Mouse (Mus musculus): ENCODE measurements around the gene Lrrc4.

The Lrrc4 gene

DNA sequence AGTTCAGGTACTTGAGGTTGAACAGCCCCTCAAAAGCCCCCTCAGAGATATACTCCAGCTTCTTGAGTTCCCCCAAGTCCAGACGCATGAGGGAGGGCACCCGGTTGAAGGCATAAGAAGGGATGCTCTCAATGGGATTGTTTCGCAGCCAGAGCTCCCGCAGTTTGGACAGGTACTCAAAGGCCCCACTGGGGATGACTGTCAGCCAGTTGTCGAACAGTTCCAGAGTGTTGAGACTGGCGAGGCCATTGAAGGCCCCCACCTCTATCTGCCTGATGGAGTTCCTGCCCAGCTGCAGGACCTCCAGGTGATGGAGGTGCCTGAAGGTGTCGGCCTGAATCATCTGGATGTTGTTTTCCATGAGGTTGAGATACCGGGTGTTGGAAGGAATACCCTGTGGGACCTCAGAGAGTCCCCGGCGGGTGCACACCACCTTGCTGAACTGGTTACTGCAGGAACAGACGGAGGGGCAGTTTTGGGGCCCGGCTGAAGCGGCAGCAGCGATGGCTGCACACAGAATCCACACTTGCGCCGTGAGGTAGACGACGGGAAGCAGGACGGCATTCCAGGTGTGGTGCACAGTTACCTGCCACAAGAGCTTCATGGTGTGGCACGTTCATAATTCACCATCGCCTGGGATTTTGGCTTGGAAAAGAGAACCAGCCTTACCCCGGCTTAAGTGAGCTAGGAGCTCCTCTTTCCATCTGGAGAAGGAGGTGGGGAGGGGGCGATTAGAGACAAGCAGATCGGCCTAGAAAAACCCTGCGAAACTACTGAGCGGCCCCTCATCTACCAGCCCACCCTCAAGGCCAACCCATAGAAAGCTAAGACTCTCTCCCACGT is at the start of gene Lrrc4:
Lrrc4 (minus strand) TSS at position 737 of the 843 bp plus-strand sequence.
- DNase-seq (ENCODE audit: low spot score in 2 of 2), result no peak

DNA sequence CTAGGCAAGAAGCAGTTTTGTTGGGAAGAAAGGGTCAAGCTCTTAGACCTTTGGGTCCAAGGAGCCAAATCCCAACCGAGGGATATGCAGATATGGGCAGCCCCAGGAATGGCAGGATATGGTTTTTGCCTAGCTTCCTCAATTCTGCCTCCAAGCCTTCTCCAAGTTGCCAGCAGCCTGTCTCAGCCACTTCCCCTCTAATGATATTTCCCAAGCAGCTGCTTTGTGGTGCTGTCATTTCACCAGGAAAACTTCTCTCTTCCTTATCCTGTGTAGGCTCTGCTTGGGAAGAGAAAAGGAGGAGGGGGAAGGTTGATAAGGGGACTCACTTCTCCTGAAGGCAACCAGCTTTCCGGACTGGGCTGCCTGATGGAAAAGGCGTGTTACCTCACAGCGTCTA is 49.4 kb upstream of the Lrrc4 start:
- DNase-seq (ENCODE audit: low spot score in 2 of 2), result no peak

DNA sequence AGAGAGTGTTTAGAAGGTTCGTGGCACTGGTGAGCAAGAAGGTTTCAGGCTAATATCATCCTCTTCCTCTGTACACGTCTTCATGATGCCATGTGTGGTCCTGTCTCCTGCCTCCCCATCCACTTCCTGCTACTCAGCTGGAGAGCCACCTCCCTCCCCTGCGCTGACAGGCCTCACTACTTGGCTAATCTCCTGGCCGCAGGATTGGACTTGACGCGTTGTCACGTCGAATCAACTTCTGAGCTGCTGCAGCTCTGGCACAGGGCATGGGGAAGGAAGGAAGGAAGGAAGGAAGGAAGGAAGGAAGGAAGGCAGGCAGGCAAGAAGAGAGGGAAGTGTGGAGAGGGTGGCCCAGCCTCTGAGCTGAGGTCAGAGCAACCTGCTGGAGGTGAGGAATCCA is 47.8 kb upstream of the Lrrc4 start:
- DNase-seq (ENCODE audit: low spot score in 2 of 2), result no peak

DNA sequence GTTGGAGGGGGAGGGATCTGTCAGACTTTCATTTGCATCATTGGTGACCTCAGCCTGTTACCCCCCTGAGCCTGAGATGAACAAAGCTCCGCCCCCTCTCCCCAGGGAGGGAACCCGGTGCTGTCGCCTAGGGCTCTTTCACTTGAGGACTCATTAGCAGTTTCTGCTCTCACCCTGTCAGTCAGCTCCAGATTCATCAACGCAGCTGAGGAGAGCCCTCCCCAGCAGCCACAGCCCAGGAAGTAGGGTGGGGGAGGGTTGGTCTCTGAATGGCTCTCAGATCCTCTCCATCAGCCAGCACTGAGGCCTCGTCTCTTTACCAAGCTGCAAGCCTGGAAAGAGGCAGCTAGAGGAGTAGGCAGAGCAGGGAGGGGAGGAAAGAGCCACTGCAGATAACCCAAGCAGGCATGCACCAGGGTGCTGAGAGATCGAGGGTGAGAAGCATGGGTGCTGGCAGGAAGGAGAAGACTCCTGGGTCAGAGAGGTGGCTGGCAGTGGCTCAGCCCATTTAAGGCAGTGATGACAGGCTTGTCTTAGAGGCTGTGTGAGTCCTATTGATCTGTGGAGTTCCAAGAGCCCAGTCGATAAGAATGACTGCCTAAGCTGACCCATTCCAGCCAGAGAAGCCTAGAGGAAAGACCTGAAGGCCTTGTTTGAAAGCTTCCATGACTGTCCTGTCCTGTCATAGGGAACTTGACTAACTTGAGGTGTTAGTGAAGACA is 46.6 kb upstream of the Lrrc4 start:
- no peak for DNase-seq (ENCODE audit: low spot score in 2 of 2)

DNA sequence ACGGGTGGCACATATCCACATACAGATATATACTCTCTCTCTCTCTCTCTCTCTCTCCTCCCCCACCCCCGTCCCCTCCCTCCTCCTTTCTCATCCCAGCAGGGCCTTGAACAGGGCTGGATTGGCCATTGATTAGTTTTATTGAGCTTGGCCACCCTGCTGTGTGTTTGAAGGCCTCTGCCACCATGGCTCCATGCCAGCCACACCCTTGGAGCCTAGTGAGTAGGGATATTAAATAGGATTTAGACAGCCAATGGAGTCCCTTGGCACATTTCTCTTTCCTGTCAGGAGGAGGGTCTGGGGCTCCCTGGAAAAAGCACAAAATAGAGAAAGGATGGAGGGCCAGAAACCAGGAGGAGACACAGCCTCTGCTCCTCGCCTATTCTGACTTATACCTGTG is 44.9 kb upstream of the Lrrc4 start:
- DNase-seq (ENCODE audit: low spot score in 2 of 2), result no peak

DNA sequence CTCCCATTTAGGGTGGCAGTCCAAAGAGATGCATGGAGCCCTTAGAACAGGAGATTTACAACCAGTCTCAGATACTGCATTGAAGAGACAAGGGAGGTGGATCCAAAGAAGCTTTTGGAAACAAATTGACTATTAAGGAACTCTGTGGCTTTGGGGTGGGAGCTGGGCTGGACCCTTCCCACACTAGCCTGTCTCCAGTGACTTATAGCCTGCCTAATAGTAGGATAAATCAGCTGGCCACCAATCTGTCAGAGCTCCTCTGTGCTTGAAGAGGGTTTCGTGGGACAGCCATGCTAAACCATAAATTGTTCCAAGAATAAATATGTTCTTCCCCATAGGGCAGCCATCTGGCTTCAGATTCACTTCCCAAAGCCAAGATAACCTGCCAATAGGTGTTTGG is 43.8 kb upstream of the Lrrc4 start:
- no peak for DNase-seq (ENCODE audit: low spot score in 2 of 2)

DNA sequence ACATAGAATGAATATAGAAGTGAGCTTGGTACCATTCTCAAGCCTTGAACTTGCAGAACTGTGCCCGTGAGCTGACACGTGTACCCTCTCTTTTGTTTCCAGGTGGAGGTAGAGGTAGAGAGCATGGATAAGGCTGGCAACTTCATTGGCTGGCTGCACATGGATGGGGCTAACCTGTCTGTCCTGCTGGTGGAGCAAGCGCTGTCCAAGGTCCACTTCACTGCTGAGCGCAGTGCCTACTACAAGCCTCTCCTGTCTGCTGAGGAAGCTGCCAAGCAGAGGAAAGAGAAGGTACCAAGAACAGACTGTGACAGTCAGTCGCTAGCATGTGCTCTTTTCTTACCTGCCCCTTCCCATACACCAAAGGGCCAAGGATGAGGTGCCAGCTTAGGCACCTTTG is 43.2 kb upstream of the Lrrc4 start:
- no peak for DNase-seq (ENCODE audit: low spot score in 2 of 2)

DNA sequence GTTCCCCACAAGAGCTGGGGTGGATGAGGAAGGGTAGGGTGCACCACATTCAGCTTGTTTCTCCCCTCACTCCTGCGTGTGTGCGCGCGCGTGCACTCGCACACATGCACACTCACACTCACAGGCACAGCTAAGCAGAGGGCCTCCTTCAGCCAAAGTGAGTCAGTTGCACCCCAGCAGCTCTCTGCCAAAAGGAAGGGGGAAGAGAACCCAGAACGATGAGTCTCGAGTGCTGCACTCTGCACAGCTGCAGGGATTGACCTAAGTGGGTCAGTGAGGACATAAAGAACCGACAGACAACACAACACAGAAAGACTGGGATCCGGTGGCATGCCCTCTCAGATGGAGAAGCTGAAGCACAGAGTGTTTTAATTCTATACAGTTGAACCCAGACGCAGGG is 42.5 kb upstream of the Lrrc4 start:
- DNase-seq (ENCODE audit: low spot score in 2 of 2), result no peak

DNA sequence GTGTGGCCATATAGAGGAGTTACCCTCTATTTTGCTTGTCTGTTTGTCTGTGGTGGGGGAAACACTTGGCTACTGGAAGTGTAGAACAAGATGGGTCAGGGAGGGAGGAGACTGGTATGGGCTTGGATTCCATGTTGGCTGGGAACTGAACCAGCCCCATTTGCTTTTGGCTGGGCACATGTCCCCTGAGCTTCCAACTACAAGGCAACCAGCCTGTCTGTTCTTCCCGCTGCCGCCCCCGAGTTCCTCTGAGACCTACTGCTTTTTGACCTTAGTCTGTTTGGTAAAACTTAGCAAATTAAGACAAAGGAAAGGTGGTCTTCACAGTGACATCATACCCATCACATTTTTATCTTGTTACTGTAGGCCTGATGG is 40.9 kb upstream of the Lrrc4 start:
- no peak for DNase-seq (ENCODE audit: low spot score in 2 of 2)

DNA sequence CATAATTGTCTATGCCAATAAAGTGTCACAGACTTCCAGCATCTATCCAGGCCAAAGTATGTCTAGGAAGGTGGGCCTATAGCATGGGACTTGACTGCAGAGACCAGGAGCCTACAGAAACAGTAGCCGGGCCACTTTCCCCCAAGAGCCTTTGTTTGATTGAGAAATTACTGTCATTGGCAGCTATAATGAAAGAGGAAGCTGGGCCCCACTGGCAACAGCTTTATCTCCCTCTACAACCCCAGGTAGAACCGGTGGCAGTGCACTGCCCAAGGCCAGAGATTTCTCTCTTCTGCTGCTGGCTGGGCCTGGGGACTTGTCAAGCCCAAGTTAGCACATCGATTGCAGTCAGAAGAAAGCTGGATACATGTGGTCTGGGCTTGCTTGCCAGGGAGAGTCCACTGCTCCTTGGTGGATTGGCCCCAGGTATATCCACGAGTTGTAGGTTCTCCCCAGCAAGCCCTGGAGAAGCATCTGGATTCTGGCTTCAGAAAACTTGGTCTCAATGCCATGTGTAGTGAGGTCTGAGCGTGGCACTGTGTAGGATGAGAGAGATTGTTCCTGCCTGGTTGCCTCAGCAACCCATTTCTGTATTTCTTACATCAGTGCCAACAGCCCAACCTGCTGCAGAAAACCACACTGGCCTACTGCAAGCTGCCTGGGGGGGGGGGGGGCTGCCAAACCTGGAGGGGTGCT is 40.3 kb upstream of the Lrrc4 start:
- DNase-seq (ENCODE audit: low spot score in 2 of 2), result no peak

DNA sequence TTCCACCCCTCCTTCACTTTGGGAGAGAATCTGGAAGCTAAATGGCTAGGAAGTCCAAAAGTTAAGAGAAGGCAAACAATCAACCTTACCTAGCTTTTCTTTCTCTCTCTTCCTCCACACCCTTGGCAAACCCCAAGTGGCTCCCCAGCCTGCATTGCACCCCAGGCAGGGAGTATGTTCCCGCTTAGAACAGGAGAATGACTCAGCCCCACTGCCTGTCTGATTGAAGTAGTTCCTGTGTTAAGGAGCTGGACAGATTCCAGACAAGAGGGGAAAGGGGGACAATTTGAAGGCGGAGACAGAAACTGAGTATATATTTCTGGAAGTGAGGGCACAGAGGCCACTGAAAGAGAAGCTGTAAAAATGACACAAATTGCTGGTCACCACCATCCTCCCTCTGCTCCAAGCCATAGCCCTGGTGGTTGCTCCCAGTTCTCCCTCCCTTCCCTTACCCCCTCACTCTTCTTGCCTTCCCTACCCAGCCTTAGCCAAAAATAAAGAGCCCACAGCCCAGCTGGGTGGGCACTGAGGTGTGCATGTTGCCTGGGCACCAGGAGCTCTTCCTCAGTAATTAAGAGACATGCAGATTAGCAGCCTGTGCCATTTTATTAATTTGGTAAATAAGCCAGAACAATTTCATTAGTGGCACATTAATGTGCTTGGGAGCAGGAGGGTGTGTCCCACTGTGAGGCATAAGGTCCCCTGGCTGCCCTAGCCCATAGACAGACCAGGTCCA is 36.1 kb upstream of the Lrrc4 start:
- DNase-seq (ENCODE audit: low spot score in 2 of 2), result no peak

DNA sequence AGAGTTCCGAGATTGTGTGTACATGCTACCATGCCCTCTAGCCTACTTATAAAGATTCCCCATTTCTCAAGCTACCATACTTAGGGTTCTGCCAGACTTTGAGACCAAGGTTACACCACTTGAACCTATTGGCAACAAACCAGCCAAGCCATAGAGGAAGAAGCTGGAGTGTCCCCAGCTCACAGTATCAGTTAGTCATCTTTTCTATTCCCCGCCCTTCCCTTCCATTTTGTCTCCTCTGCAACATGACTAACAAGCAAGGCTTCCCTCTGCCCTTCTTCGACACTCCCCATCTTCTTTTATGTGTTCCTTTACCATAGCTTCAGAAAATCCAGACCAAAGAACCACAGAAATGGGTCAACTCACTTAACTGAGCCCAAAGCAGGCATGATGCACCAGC is 34.7 kb upstream of the Lrrc4 start:
- DNase-seq (ENCODE audit: low spot score in 2 of 2), result no peak

DNA sequence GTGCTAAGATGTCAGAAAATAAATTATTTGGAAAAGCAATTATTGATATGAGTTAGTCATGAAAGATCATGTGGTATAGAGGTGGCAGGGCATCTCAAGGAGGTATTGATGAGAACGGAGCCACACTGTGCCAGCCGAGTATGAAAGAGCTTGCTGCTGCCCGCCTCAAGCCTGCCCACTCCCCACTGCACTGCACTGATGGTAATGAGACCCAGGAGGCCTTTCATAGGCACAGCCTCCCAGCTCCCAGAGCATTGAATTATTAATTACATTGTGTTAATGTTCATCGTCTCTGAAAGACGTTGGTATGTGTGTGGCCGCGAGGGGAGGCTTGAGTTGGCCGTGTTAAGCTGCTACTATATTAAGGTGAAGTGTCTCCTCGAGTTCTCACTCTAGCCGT is 33.6 kb upstream of the Lrrc4 start:
- DNase-seq (ENCODE audit: low spot score in 2 of 2), result no peak

DNA sequence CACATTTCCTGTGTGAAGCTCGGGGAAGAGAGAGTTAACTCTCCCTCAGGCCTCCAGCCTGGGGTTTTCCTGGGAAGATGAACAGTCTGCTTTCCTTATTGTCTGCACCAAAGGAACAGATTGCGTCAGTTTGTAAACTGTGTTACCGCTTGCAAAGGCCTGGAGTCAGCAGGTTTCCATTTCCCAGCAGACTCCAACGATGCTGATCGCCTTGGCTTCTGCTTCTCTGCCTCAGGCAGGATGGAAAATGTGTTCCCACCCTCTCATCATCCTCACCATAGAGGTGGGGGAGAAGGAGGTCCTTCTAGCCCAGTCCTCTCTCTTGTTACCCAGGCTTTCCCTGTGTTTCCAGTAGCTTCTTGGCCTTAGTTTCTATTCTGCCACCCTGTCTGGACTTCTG is 33.1 kb upstream of the Lrrc4 start:
- DNase-seq (ENCODE audit: low spot score in 2 of 2), result no peak

DNA sequence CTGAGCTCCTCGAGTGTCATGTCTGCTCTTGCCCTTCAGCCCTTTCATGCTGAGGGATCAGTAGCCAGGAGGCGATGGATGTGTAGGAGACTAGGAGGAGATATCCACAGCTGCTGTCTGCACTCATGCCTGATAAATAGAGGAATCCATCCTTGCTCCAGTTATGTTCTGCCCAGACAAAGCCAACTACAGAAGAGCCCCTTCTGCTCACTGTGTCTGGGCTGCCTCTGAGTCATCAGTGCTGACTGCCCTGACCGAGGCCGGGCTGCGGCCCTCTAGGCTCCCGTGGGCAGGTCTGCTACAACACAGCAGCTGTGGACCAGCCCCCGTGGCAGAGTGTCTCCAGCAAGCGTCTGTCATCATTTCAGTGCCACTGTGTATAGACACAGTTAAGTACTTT is 30.8 kb upstream of the Lrrc4 start:
- DNase-seq (ENCODE audit: low spot score in 2 of 2), result no peak

DNA sequence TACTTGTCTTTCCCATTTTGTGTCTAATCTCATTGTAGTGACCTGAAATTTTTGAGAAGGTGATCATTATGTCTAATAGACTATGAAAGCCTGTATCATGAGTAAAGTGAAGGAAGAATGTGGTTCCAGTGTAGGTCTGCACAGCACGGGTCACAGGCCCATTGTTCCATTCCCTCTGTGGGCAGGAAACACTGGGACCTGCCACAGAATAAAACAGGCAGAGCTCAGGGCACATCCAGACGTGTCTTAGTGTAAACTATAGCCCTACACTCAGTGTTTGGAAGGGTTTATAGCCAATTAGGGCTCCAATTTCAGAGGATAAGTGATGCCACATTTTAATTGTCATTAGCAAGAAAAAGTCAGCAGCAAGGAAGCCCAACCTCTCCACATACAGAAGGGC is 29.4 kb upstream of the Lrrc4 start:
- no peak for DNase-seq (ENCODE audit: low spot score in 2 of 2)

DNA sequence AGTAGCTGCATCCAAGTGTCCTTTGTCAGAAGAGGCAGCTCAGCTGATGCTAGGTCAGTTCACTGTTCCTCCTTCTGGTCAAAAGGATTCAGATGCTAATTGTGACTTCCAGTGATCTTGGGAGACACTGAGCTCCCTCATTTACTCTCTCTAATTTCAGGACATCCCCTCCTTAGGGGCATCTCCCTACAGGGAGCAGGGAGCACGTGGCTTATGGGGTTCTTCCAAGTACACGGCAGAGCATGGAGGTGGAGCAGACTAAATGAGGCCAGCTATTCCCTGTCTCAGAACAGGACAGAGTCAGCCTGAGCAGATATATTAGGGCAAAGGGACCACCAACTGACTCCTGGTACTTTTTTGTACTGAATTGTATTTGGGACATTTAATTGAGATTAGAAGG is 28.9 kb upstream of the Lrrc4 start:
- no peak for DNase-seq (ENCODE audit: low spot score in 2 of 2)

DNA sequence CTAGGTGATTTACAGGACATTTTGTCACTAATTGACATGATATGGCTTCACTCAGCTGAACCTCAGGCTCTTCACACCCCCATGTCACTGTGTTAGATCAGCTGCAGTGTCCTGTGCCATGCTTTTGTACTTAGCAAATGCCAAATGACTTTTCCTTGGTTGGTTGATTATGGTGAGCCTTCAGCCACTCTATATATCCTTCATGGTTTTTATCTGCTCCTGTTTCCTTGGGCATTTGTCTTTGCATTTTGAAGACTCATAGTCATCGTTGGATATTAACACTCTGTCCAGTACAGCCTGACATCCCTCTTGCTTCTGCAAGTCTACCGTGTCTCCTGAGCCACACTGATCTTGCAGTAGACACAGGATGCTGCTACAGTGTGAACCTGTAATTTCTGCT is 27.5 kb upstream of the Lrrc4 start:
- DNase-seq (ENCODE audit: low spot score in 2 of 2), result no peak

DNA sequence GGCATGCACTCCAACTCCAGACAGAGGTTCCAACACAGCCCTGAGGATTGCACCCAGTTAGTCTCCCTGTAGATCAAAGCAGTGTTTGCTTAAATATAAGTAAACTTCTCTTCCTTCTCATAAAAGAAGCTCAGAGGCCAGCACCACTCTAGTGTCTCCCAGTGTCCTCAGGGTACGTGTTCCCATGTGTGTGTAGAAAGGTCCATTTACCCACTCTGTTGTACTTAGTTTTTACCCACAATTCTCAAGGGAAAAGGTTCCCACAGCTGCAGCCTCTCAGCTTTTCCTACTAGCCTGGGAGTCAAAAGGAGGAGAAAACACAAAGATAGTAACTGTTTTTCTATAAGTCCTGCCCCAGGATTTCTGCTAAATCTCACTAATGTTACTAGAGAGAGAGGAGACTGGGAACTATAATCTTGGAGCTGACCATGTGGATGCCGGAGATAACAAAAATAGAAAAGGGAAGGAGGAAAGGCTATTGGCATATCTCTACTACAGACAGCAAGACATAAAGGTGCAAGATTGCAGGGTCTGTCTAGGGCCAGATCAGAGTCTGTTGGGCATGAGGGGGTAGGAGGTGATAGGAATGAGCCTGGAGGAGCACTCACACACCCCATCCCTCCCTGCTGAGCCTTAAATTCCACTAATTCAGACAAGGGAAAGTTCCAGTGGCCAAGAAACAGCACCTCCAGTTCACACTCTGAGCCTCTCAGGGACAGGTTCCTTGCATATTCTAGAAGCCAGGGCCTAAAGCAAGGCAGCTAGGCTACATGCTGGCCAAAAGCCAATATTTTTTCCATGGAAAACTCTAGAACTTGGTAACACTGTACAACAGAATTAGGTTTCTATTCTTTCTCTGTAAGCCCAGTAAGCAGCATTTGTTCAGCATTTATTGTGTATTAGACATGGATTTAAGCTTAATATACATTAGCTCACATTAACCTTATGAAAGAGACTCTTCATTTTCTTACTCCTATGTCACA is 25.9 kb upstream of the Lrrc4 start:
- no peak for DNase-seq (ENCODE audit: low spot score in 2 of 2)

DNA sequence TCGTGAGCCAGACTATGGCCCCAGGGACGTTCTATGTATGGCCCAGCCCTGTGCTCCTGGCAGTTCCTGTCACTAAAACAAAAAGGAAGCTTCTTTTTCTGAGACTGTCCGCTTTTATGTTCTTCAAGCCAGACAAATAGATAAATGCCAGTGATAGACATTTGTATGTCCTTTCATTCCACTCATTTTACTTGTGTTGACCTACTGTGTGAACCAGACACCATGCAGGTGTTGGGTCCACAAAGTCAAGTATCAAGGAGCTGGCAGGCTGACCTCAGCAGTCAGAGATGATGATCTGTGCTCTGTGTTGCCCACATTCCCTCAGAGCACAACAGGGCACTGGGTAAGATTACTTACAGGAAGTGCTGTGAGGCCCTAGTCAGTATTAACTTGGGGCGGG is 25.2 kb upstream of the Lrrc4 start:
- DNase-seq (ENCODE audit: low spot score in 2 of 2), result no peak

DNA sequence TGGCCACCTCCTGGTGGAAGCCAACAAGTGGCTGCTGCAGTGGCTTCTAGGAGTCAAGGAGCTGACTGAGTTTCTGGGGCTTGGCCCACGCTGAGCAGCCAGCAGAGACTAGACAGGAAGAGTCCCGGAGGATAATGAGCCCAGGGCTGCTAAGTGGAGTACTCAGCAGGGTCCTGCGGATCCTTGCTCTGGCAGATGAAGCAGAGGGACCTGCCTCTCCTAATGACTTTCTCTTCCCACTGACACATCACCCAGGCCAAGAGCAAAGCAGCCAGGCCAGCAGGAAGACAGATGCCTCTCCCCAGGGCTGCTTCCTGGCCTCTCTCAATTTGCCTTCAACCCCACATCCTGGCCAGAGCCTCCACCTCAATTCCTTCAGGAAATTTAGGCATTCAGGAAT is 23.9 kb upstream of the Lrrc4 start:
- DNase-seq (ENCODE audit: low spot score in 2 of 2), result no peak

Data from spleen, postnatal 4 days (tissue).